Mouse (Mus musculus) small intestine, adult 2 months (tissue): ENCODE data around the gene Wdr19.

Experiments
- CTCF ChIP-seq: fragments of 200-500 bp; IDR thresholded peaks from 2 replicates; pipeline ENCODE4 v1.5.1; 2012; ENCODE audit warnings: low read depth, mild to moderate bottlenecking, control low read depth, inconsistent platforms, low read length, moderate library complexity, mixed read lengths; ENCODE audit not compliant: insufficient replicate concordance, insufficient read length; ENCODE audit errors: extremely low read depth
- POLR2A ChIP-seq: fragments of 200-500 bp; IDR thresholded peaks from 2 replicates; pipeline ENCODE4 v1.6.1; 2012; ENCODE audit warnings: low read depth, mild to moderate bottlenecking, control low read depth, inconsistent platforms, low read length, moderate library complexity

GRCm38 (mm10) chr5:65181160-65181793 lies 18.2 kb upstream of the Wdr19 start:
- TF ChIP-seq CTCF (no peak), POLR2A (no peak)
